Comparison of ENCODE assay signal across 10 mouse cellular contexts in genomic region chrX:103694381-103694780, GRCm38 (mm10).
A peak's percentile ranks its signal among the peaks of the same experiment; 100 is the strongest.
DNase-seq lines count a peak whose midpoint lies in the region; ATAC-seq and TF ChIP-seq lines count a peak whose summit lies in the region.
"Had no signal": no experiment of that assay in that cellular context is flagged by ENCODE, and none has a peak within 500 bp of the region (broad histone marks: within the 10 kb centered on the region; RNA-seq: fewer than 3 reads in every experiment).

No protein-coding gene starts in this region.

- TF ChIP-seq CTCF in liver, postnatal 0 days (IDR thresholded peaks at IDR 0.05; ENCODE audit: low read depth), result no peak

- H3K4me3 ChIP-seq in heart, embryonic 12.5 days, result peak overlapping the region; percentile 53
- H3K4me3 ChIP-seq in brown adipose tissue, adult 24 weeks (ENCODE audit: insufficient read depth, low read depth, low read length), result 0 out of 2 replicates have a peak overlapping the region, but pooled peaks have one; percentile 64
- no peak overlapping the region for H3K4me3 ChIP-seq in hindbrain, embryonic 12.5 days
- H3K4me3 ChIP-seq in liver, postnatal 0 days (ENCODE audit: low read depth, low read length), result no peak overlapping the region

- peak overlapping the region; percentile 83 for H3K4me2 ChIP-seq in heart, embryonic 12.5 days
- peak overlapping the region; percentile 73 for H3K4me2 ChIP-seq in hindbrain, embryonic 12.5 days (replicated peaks)
- H3K4me2 ChIP-seq in liver, postnatal 0 days (ENCODE audit: low read depth, low read length), result peak overlapping the region; percentile 68

- WGBS in heart, embryonic 12.5 days, result 28% methylated on average over 10 of the region's 10 CpGs
- 30% methylated on average over 10 of the region's 10 CpGs for WGBS in hindbrain, embryonic 12.5 days
- WGBS in liver, postnatal 0 days (ENCODE audit: insufficient replicate concordance), result 46% methylated on average over 10 of the region's 10 CpGs

- ATAC-seq in heart, embryonic 12.5 days (ENCODE audit: insufficient number of reproducible peaks, low FRiP score), result no peak
- ATAC-seq in hindbrain, embryonic 12.5 days (ENCODE audit: low FRiP score), result no peak
- no peak for ATAC-seq in liver, postnatal 0 days
- ATAC-seq in megakaryocyte, adult 5-6 weeks (ENCODE audit: poor library complexity, severe bottlenecking), result no peak

- H3K9me3 ChIP-seq in heart, embryonic 12.5 days (replicated peaks), result no peaks in the 10 kb centered on the region
- 0 out of 2 replicates have a peak, but pooled peaks cover 4% of the 10 kb centered on the region for H3K9me3 ChIP-seq in hindbrain, embryonic 12.5 days (replicated peaks)
- peaks cover 2% of the 10 kb centered on the region; the same call in 1 of the 2 replicates for H3K9me3 ChIP-seq in liver, postnatal 0 days (ENCODE audit: low read length)

- H3K36me3 ChIP-seq in heart, embryonic 12.5 days, result no peaks in the 10 kb centered on the region
- no peaks in the 10 kb centered on the region for H3K36me3 ChIP-seq in hindbrain, embryonic 12.5 days
- H3K36me3 ChIP-seq in liver, postnatal 0 days (replicated peaks; ENCODE audit: insufficient read depth, low read length), result no peaks in the 10 kb centered on the region

- intact Hi-C loops in heart, postnatal 10 days (cut with DNase I), result loop anchor here (2.0 to 10.0 kb wide), 4 partner anchors 46 to 1310 kb away; partner anchors contain the start of genes Rlim and Slc16a2

- no peak for DNase-seq in heart, postnatal 10 days
- no peak for DNase-seq in liver, postnatal 0 days
- DNase-seq in testis, postnatal 10 days (ENCODE audit: low spot score), result no peak
- DNase-seq in urinary bladder, adult 18-20 months (ENCODE audit: low spot score in 2 of 2), result no peak
- DNase-seq: kidney, adult 9 months; thymus, postnatal 25 days had no signal

- H3K4me1 ChIP-seq in heart, embryonic 12.5 days (replicated peaks), result peaks cover 12% of the 10 kb centered on the region; the same call in 1 of the 2 replicates
- no peaks in the 10 kb centered on the region for H3K4me1 ChIP-seq in brown adipose tissue, adult 24 weeks (ENCODE audit: control insufficient read depth, insufficient read depth, insufficient read length, low read length)
- H3K4me1 ChIP-seq in hindbrain, embryonic 12.5 days, result peaks cover 8% of the 10 kb centered on the region; the same call in 1 of the 2 replicates
- no peaks in the 10 kb centered on the region for H3K4me1 ChIP-seq in liver, postnatal 0 days (ENCODE audit: insufficient read depth)

- no peak overlapping the region for H3K9ac ChIP-seq in heart, embryonic 12.5 days
- H3K9ac ChIP-seq in hindbrain, embryonic 12.5 days, result no peak overlapping the region
- H3K9ac ChIP-seq in liver, postnatal 0 days (replicated peaks), result no peak overlapping the region

- H3K27me3 ChIP-seq in heart, embryonic 12.5 days (replicated peaks), result peaks cover 80% of the 10 kb centered on the region
- peaks cover 94% of the 10 kb centered on the region for H3K27me3 ChIP-seq in hindbrain, embryonic 12.5 days
- peaks cover 24% of the 10 kb centered on the region; the same call in 1 of the 2 replicates for H3K27me3 ChIP-seq in liver, postnatal 0 days (ENCODE audit: insufficient read depth, low read length)

- TF ChIP-seq EP300 in liver, postnatal 0 days (IDR thresholded peaks at IDR 0.05; ENCODE audit: low read depth), result no peak

- no peak overlapping the region for H3K27ac ChIP-seq in heart, embryonic 12.5 days (ENCODE audit: poor library complexity, severe bottlenecking)
- no peak overlapping the region for H3K27ac ChIP-seq in brown adipose tissue, adult 24 weeks (replicated peaks; ENCODE audit: low read depth, low read length)
- no peak overlapping the region for H3K27ac ChIP-seq in hindbrain, embryonic 12.5 days
- no peak overlapping the region for H3K27ac ChIP-seq in liver, postnatal 0 days (ENCODE audit: low read depth)

Comparison
In these comparisons a context has a peak if more than half of its experiments do, and no peak if none do; other contexts are left out.
1. H3K4me3 ChIP-seq: peak in heart, embryonic 12.5 days (single experiment) and brown adipose tissue, adult 24 weeks (single experiment); none in hindbrain, embryonic 12.5 days (single experiment) and liver, postnatal 0 days (single experiment).
2. Peak in every context shown above with its lines, with median percentiles within 50 percentile points of each other: H3K4me2 ChIP-seq.